Mouse (Mus musculus) embryonic facial prominence, embryonic 12.5 days (tissue): Measurements from ENCODE around the gene Zfp81. TPM values are rescaled to one million over a fixed set of nuclear protein-coding genes. Genes with fewer than 3 reads are reported as not detected.
"Not testable (repeated sequence)": the region's sequence is repeated elsewhere in the genome, so short reads cannot be mapped to it uniquely, and the experiment has no call there.

Experiments
- ATAC-seq: fragments of 200-750 bp; cut with Nextera tagmentation; 2 replicates; pipeline ENCODE4 v1.8.0; 2017; ENCODE audit not compliant: insufficient number of reproducible peaks, insufficient read depth, low FRiP score, low TSS enrichment
- H3K27ac ChIP-seq: fragments of 300-500 bp; sonication (generic); 2 replicates; pipeline ENCODE4 v1.5.1; 2016; ENCODE audit warnings: mild to moderate bottlenecking
- H3K27me3 ChIP-seq: fragments of 300-500 bp; sonication (generic); 2 replicates; pipeline ENCODE4 v1.6.1; 2016; ENCODE audit warnings: mild to moderate bottlenecking, moderate library complexity
- H3K36me3 ChIP-seq: fragments of 300-500 bp; sonication (generic); 2 replicates; pipeline ENCODE4 v1.6.1; 2016; ENCODE audit warnings: mild to moderate bottlenecking
- H3K4me1 ChIP-seq: fragments of 300-500 bp; sonication (generic); 2 replicates; pipeline ENCODE4 v1.6.1; 2016
- H3K4me2 ChIP-seq: fragments of 300-500 bp; sonication (generic); replicated peaks from 2 replicates; pipeline ENCODE4 v1.6.1; 2016; ENCODE audit warnings: mild to moderate bottlenecking, moderate library complexity
- H3K4me3 ChIP-seq: fragments of 300-500 bp; sonication (generic); 2 replicates; pipeline ENCODE4 v1.5.1; 2016; ENCODE audit warnings: mild to moderate bottlenecking
- H3K9ac ChIP-seq: fragments of 300-500 bp; sonication (generic); 2 replicates; pipeline ENCODE4 v1.6.1; 2016; ENCODE audit warnings: mild to moderate bottlenecking, moderate library complexity
- H3K9me3 ChIP-seq: fragments of 300-500 bp; sonication (generic); 2 replicates; pipeline ENCODE4 v1.6.1; 2016; ENCODE audit warnings: mild to moderate bottlenecking, moderate library complexity
- WGBS: fragments of 180-500 bp; shearing (Covaris S2); methylation state at CpG from one replicate; pipeline ENCODE4 v1.1.7; 2016; 5-methylcytosine and 5-hydroxymethylcytosine counted together
- polyA plus RNA-seq: library from polyadenylated mRNA; unstranded; fragments of >200 nt; fragmentation: Nextera tagmentation; extraction: Ambion mirVana; gene quantifications from 2 replicates; pipeline ENCODE4 v1.2.1, GENCODE M21; 2016

The Zfp81 gene
- 12.8 and 13.2 TPM in 2 replicates for polyA plus RNA-seq

- H3K36me3 ChIP-seq = no peaks in the 10 kb centered on the region
- 4% methylated on average over 47 of the region's 47 CpGs for WGBS
- H3K9ac ChIP-seq = peak within 1 kb of the TSS; percentile 71
- H3K9me3 ChIP-seq = no peaks in the 10 kb centered on the region
- H3K4me3 ChIP-seq = peak within 1 kb of the TSS; percentile 66
- H3K27ac ChIP-seq = peak within 1 kb of the TSS; percentile 80
- peak within 1 kb of the TSS; percentile 68 for H3K4me2 ChIP-seq
- ATAC-seq = peak; percentile 100
- no peaks in the 10 kb centered on the region for H3K27me3 ChIP-seq
- peaks cover 3% of the 10 kb centered on the region; the same call in 1 of the 2 replicates for H3K4me1 ChIP-seq
Measured at GRCm38 (mm10) chr17:33358411-33359384, at the start of gene Zfp81. Gene Zfp81, minus strand, starts transcription at chr17:33358878.

- peak; percentile 95 for ATAC-seq
- under 1% methylated on average over 44 of the region's 44 CpGs for WGBS
- peak within 1 kb of the TSS; percentile 80 for H3K27ac ChIP-seq
Measured at GRCm38 (mm10) chr17:33394182-33395034, 35.7 kb upstream of the Zfp81 start, which contains the start of gene Zfp101. Gene Zfp101, minus strand, starts transcription at chr17:33394641.

GRCm38 (mm10) chr17:33392271-33392670, 33.6 kb upstream of the Zfp81 start:
- Histone ChIP-seq H3K9ac (no peak overlapping the region), H3K27me3 (no peaks in the 10 kb centered on the region), H3K36me3 (no peaks in the 10 kb centered on the region; the same call in 1 of the 2 replicates), H3K9me3 (no peaks in the 10 kb centered on the region), H3K4me1 (peaks cover 7% of the 10 kb centered on the region; the same call in 1 of the 2 replicates), H3K4me2 (no peak overlapping the region), H3K4me3 (no peak overlapping the region), H3K27ac (no peak overlapping the region)
- 93% methylated on average over 5 of the region's 5 CpGs for WGBS
- no peak for ATAC-seq

More at GRCm38 (mm10) chr17:33394182-33395034, 35.7 kb upstream of the Zfp81 start, which contains the start of gene Zfp101:
- Histone ChIP-seq H3K9ac (peak within 1 kb of the TSS; percentile 74), H3K27me3 (no peaks in the 10 kb centered on the region), H3K9me3 (no peaks in the 10 kb centered on the region), H3K4me2 (peak within 1 kb of the TSS; percentile 68), H3K4me3 (peak within 1 kb of the TSS; percentile 95), H3K36me3 (no peaks in the 10 kb centered on the region; the same call in 1 of the 2 replicates), H3K4me1 (peaks cover 7% of the 10 kb centered on the region; the same call in 1 of the 2 replicates)

- Histone ChIP-seq H3K4me2 (no peak overlapping the region), H3K9ac (no peak overlapping the region), H3K4me1 (no peaks in the 10 kb centered on the region), H3K4me3 (no peak overlapping the region), H3K9me3 (no peaks in the 10 kb centered on the region), H3K27me3 (no peaks in the 10 kb centered on the region), H3K36me3 (peaks cover 40% of the 10 kb centered on the region), H3K27ac (no peak overlapping the region)
- no peak for ATAC-seq
Measured at GRCm38 (mm10) chr17:33385705-33386104, 27.0 kb upstream of the Zfp81 start.

GRCm38 (mm10) chr17:33372795-33373194, 14.1 kb upstream of the Zfp81 start:
- no peaks in the 10 kb centered on the region for H3K27me3 ChIP-seq
- H3K9ac ChIP-seq = no peak overlapping the region
- no peak overlapping the region for H3K27ac ChIP-seq
- ATAC-seq = no peak
- no peak overlapping the region for H3K4me2 ChIP-seq
- no peak overlapping the region for H3K4me3 ChIP-seq
- 86% methylated on average over 3 of the region's 3 CpGs for WGBS
- no peaks in the 10 kb centered on the region for H3K36me3 ChIP-seq
- H3K9me3 ChIP-seq = no peaks in the 10 kb centered on the region
- H3K4me1 ChIP-seq = no peaks in the 10 kb centered on the region

- H3K27ac ChIP-seq = no peak overlapping the region
- no peak overlapping the region for H3K9ac ChIP-seq
- H3K4me3 ChIP-seq = no peak overlapping the region
- no peak for ATAC-seq
- H3K4me1 ChIP-seq = peaks cover 3% of the 10 kb centered on the region; the same call in 1 of the 2 replicates
- H3K36me3 ChIP-seq = no peaks in the 10 kb centered on the region
- H3K9me3 ChIP-seq = 0 out of 2 replicates have a peak, but pooled peaks cover 3% of the 10 kb centered on the region
- 91% methylated on average over 1 of the region's 1 CpGs for WGBS
- H3K27me3 ChIP-seq = no peaks in the 10 kb centered on the region
- H3K4me2 ChIP-seq = no peak overlapping the region
Measured at GRCm38 (mm10) chr17:33352981-33353380, 5.7 kb downstream of the Zfp81 start.

GRCm38 (mm10) chr17:33289876-33290149, 68.9 kb downstream of the Zfp81 start:
- not testable (repeated sequence) for H3K4me2 ChIP-seq

GRCm38 (mm10) chr17:33289039-33289875, 69.4 kb downstream of the Zfp81 start, which contains the start of gene Zfp955b:
Gene Zfp955b, plus strand, starts transcription at chr17:33289544.
- ATAC-seq = peak; percentile 97
- peak within 1 kb of the TSS; percentile 15; the same call in 1 of the 2 replicates for H3K4me2 ChIP-seq
- not testable (repeated sequence) for H3K4me1 ChIP-seq

More at GRCm38 (mm10) chr17:33289876-33290149, 68.9 kb downstream of the Zfp81 start:
- H3K27me3 ChIP-seq, H3K36me3 ChIP-seq, H3K4me3 ChIP-seq, H3K9ac ChIP-seq, H3K27ac ChIP-seq, H3K4me1 ChIP-seq, H3K9me3 ChIP-seq: not testable (repeated sequence)
- ATAC-seq = peak; percentile 28; the same call in 1 of the 2 replicates
- WGBS = no CpG with 5 or more reads among the region's 9 CpGs

More at GRCm38 (mm10) chr17:33289039-33289875, 69.4 kb downstream of the Zfp81 start, which contains the start of gene Zfp955b:
- no CpG with 5 or more reads among the region's 25 CpGs for WGBS
- H3K9me3 ChIP-seq, H3K4me3 ChIP-seq, H3K9ac ChIP-seq, H3K27ac ChIP-seq, H3K27me3 ChIP-seq, H3K36me3 ChIP-seq: not testable (repeated sequence)
